Mouse (Mus musculus) 3T3-L1 (cell line): ENCODE measurements at regions not wholly inside any gene's neighbourhood (a gene's known extent, or its start where the extent isn't known, plus 50 kb on each side); places are given as distances from the start of the nearest gene placed in this dataset.

Experiments
- DNase-seq: peaks from one replicate; pipeline ENCODE4 v3.0.0-alpha.2; 2015; ENCODE audit warnings: low read depth, low spot score

DNA sequence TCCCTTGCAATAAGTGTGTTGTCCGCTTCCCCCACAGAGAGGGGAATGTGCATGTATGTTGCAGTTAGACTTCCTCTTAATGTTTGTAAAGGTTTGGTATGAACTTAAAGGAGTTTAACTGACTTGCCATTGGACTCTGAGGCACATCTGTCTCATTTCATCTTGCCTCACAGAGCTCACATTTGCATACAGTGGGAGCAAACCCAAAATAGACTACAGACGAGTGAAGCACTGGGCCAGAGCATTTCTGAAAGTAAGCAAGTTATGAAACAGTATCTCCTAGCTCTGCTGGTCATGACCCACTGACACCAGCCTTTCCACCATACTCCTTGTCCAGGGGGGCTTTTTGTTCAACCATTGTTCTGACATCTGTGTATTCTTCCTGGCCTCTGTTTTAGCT lies 86.8 kb upstream of the Gm15217 start:
- DNase-seq: no peak

GRCm38 (mm10) chr14:46296275-46296674 lies 82.9 kb upstream of the Gm15217 start:
- DNase-seq: no peak

- DNase-seq: peak; percentile 2
These were observed 78.7 kb upstream of the Gm15217 start for GRCm38 (mm10) chr14:46300546-46300945.

DNA sequence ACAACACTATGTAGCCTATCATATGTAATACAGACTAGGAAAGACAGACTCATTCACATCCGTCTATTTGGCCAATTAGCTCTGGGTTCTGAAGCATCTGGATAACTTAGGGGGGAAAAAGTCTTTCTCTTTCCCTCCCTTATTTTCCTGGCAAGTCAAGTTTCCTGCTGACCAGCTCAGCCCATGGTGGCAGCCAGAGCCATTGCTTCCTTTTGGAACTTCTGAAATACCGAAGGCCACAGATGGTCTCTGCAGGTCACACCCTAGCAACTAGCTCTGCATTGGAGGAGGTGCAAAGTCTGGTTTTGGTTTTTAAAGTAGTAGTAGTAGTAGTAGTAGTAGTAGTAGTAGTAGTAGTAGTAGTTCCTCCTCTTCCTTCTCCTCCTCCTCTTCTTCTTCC lies 76.6 kb upstream of the Gm15217 start:
- no peak for DNase-seq

GRCm38 (mm10) chr14:46305267-46305666 lies 73.9 kb upstream of the Gm15217 start:
- no peak for DNase-seq

- no peak for DNase-seq
These were observed 66.2 kb upstream of the Gm15217 start for GRCm38 (mm10) chr14:46313064-46313463.

DNA sequence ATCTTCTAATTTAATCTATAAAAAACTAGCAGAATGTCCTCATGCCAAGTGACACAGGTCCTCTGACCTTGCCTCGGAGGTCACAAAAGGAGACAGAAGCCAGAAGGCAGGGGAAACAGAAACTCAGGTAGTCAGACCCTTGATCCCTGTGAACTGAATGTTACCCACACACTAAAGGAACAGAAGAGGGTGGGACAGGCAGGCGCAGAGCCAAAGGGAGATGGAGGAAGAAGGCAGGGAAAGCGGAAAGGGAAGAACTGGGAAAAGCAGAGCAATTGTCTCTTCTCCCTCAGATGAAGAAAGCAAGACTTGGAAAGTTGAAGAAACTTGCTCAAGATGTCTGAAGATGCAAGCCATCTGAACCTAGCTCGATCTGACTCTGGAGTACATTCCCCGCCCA lies 62.7 kb upstream of the Gm15217 start:
- DNase-seq: no peak

DNA sequence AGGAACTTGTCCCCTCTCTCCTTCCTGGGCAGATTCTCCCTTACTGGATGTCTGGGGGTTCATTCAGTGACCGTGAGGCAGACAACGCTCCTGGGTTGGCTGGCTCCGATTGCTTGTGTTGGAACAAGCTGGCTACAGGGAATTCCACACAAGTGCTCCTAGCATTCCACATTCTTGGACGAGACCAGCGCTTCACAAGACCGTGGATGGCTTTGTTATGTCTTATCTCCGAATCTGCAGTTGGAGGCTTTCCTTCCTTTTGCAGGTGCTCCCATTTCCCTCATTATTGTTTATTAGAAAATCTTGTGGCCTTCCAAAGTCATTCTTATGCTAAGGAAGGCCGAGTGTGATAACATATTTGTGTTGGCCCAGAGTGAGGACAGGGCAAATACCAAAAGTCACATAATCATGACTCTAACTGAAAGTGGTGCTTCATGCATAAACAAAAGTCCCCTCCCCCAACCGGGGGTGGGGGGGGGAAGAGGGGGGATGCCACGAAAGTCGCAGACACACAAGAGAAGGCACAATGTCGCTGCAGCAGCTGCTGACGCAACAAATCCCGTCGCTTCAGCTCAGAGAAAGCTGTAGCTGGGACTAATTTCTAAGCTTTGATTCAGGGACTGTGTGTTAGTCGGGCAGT lies 61.7 kb upstream of the Gm15217 start:
- DNase-seq: no peak

DNA sequence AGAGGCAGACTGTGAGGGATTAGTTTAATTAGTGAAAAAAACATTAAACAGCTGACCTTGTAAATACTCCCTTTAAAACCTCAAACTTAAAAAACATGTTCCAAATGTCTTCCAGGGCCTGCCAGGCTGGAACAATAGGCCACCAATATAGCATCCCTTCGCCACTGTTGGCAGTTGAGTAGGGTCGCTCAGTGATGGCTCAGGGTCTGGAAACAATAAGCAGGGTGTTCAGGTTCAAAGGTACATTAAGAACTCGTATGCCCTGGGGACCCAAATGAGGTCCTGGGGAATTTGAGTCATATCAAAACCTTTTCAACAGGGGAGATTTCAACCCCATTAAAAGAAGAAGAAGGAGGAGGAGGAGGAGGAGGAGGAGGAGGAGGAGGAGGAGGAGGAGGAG lies 51.1 kb upstream of the Gm15217 start:
- no peak for DNase-seq
